ENCODE assay signal across 29 mouse cellular contexts in the genomic region with DNA sequence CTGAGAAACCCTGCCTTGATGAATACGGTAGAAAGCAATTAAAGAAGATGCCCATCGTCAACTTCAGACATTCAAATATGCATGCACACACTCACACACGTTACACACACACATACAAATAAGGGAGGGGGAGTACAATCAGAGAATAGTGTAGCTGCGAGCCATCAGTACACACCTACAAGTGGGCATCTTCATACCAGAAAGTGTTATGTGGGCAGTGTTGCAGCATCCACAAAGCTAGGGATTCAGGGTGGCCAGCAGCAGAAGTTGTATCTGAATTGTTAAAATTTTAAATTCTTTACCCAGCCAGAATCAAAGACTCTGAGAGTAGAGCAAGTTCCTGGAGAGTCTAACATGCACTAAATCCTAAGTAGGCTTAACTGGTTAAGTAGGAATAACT.
"Had no signal": no experiment of that assay in that cellular context is flagged by ENCODE, and none has a peak within 500 bp of the region (broad histone marks: within the 10 kb centered on the region; RNA-seq: fewer than 3 reads in every experiment).

No protein-coding gene starts in this region.

- DNase-seq: left cerebral cortex, postnatal 4 days; liver; liver, embryonic 13.5 days; liver, postnatal 0 days; lung, adult 18-20 months; lung, adult 2 months; lung, embryonic 14.5 days; lung, postnatal 10 days; lung, postnatal 14 days; lung, postnatal 36 days; lung, postnatal 4 days; midbrain, embryonic 14.5 days had no signal

- H3K9ac ChIP-seq: limb, embryonic 12.5 days; limb, embryonic 13.5 days; limb, embryonic 15.5 days; liver, embryonic 12.5 days; liver, embryonic 13.5 days; liver, embryonic 14.5 days; liver, embryonic 15.5 days; liver, postnatal 0 days; lung, embryonic 14.5 days; lung, embryonic 15.5 days; midbrain, embryonic 12.5 days; midbrain, embryonic 13.5 days; midbrain, embryonic 15.5 days had no signal

- ATAC-seq: liver, embryonic 12.5 days; liver, postnatal 0 days; lung, postnatal 0 days; midbrain, embryonic 13.5 days; midbrain, embryonic 15.5 days; midbrain, embryonic 16.5 days had no signal

- H3K4me1 ChIP-seq: limb, embryonic 10.5 days; limb, embryonic 15.5 days; liver, embryonic 12.5 days; liver, embryonic 13.5 days; liver, embryonic 15.5 days; lung, embryonic 15.5 days; midbrain, embryonic 10.5 days; midbrain, embryonic 12.5 days; midbrain, embryonic 13.5 days; midbrain, embryonic 15.5 days had no signal

- H3K36me3 ChIP-seq: limb, embryonic 10.5 days; limb, embryonic 12.5 days; limb, embryonic 13.5 days; limb, embryonic 15.5 days; liver, embryonic 12.5 days; liver, embryonic 13.5 days; liver, embryonic 15.5 days; lung, embryonic 15.5 days; midbrain, embryonic 10.5 days; midbrain, embryonic 12.5 days; midbrain, embryonic 13.5 days; midbrain, embryonic 15.5 days had no signal

- H3K27me3 ChIP-seq: limb, embryonic 12.5 days; limb, embryonic 13.5 days; limb, embryonic 15.5 days; liver, embryonic 12.5 days; liver, embryonic 13.5 days; liver, embryonic 15.5 days; lung, embryonic 15.5 days; megakaryocyte, embryonic 14.5 days; midbrain, embryonic 12.5 days; midbrain, embryonic 13.5 days; midbrain, embryonic 15.5 days had no signal

- H3K27ac ChIP-seq: limb, embryonic 10.5 days; limb, embryonic 12.5 days; limb, embryonic 13.5 days; limb, embryonic 15.5 days; liver, embryonic 12.5 days; liver, embryonic 13.5 days; liver, embryonic 14.5 days; liver, embryonic 15.5 days; lung, embryonic 15.5 days; macrophage; midbrain, embryonic 10.5 days; midbrain, embryonic 12.5 days; midbrain, embryonic 13.5 days; midbrain, embryonic 15.5 days had no signal

- H3K9me3 ChIP-seq: limb, embryonic 10.5 days; limb, embryonic 15.5 days; liver, embryonic 12.5 days; liver, embryonic 13.5 days; liver, embryonic 15.5 days; lung, embryonic 15.5 days; megakaryocyte, embryonic 14.5 days; midbrain, embryonic 10.5 days; midbrain, embryonic 12.5 days; midbrain, embryonic 13.5 days; midbrain, embryonic 15.5 days had no signal

- H3K4me3 ChIP-seq: limb, embryonic 10.5 days; limb, embryonic 12.5 days; limb, embryonic 13.5 days; limb, embryonic 15.5 days; liver, embryonic 12.5 days; liver, embryonic 13.5 days; liver, embryonic 15.5 days; lung, embryonic 15.5 days; megakaryocyte, embryonic 14.5 days; midbrain, embryonic 10.5 days; midbrain, embryonic 12.5 days; midbrain, embryonic 13.5 days; midbrain, embryonic 15.5 days; myocyte had no signal
